Mouse (Mus musculus) kidney, adult 2 months (tissue): ENCODE measurements at regions not wholly inside any gene's neighbourhood (a gene's known extent, or its start where the extent isn't known, plus 50 kb on each side); places are given as distances from the start of the nearest gene placed in this dataset.

Experiments
- CTCF ChIP-seq: fragments of 200-500 bp; conservative IDR thresholded peaks from 2 replicates; pipeline ENCODE4 v1.5.1; 2011; ENCODE audit warnings: low read depth, mild to moderate bottlenecking, control low read depth, low read length, moderate library complexity, mixed read lengths; ENCODE audit not compliant: insufficient read depth, insufficient read length
- POLR2A ChIP-seq: fragments of 200-500 bp; IDR thresholded peaks from one replicate; pipeline ENCODE4 v1.6.1; 2011; ENCODE audit warnings: low read depth, low read length, control low read depth

DNA sequence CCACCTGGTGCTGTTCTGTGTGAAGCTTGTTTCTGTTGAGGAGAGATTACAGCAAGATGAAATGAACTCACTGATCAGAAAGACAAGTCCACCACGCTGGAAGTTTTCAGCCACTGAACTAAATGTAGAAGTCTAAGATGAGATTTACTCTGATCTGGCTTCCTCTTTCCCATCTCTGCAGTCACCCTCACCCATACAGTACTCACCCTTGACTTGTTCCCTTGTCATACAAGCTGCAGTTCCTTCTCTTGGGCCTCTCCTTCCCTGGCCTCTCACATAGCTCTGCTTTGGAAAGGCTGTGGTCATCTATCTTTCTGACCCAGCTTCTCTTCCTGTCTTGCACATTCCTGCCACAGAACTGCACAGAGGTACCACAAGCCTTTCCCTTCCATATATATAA is 308.0 kb upstream of the Zmiz1 start:
- TF ChIP-seq POLR2A = no peak
- TF ChIP-seq CTCF = no peak
